Mouse (Mus musculus) left cerebral cortex, adult 18-20 months (tissue): ENCODE measurements around the gene Ranbp3. TPM values are rescaled to one million over a fixed set of nuclear protein-coding genes. Genes with fewer than 3 reads are reported as not detected.

ENCODE experiments used
- total RNA-seq, 2 experiments: library from RNA; stranded (reverse); gene quantifications; 2 replicates each; pipeline ENCODE4 v1.2.3; 2021

Ranbp3 gene
- total RNA-seq, 2 experiments from 2014 or later: 89.7 to 91.2 TPM

Other genes starting within 250 kb of the Ranbp3 start
- 100 to 1,000 TPM; 588 to 594 TPM for gene Ptprs, start 196.8 kb upstream of the Ranbp3 start, total RNA-seq
- not detected for gene Znrf4, start 160.9 kb upstream of the Ranbp3 start, total RNA-seq
- gene Gm20219, start 118.9 kb upstream of the Ranbp3 start, total RNA-seq: 1 to 10 TPM; 2.7 to 3.2 TPM
- gene Safb2, start 88.7 kb upstream of the Ranbp3 start, total RNA-seq: 100 to 1,000 TPM; 104 to 120 TPM
- 100 to 1,000 TPM; 158 to 159 TPM for gene Safb, start 88.5 kb upstream of the Ranbp3 start, total RNA-seq
- 100 to 1,000 TPM; 139 to 143 TPM for gene 2410015M20Rik, start 63.5 kb upstream of the Ranbp3 start, total RNA-seq
- 100 to 1,000 TPM; 405 to 414 TPM for gene Rpl36, start 59.9 kb upstream of the Ranbp3 start, total RNA-seq
- gene Lonp1, start 46.4 kb upstream of the Ranbp3 start, total RNA-seq: 10 to 100 TPM; 57.1 to 60.6 TPM
- gene Catsperd, start 45.2 kb upstream of the Ranbp3 start, total RNA-seq: under 1 TPM; 0.84 TPM
- gene Ndufa11, start 44.5 kb downstream of the Ranbp3 start, total RNA-seq: 100 to 1,000 TPM; 218 to 234 TPM
- gene Vmac, start 44.7 kb downstream of the Ranbp3 start, total RNA-seq: 10 to 100 TPM in 1 of 2 experiments, 1 to 10 TPM in 1; 9.6 to 13.5 TPM
- gene Nrtn, start 84.2 kb downstream of the Ranbp3 start, total RNA-seq: 1 to 10 TPM; 3.4 to 4.7 TPM
- gene Dus3l, start 91.5 kb downstream of the Ranbp3 start, total RNA-seq: 10 to 100 TPM; 61.8 to 63.0 TPM
- gene Prr22, start 97.0 kb downstream of the Ranbp3 start, total RNA-seq: 1 to 10 TPM in 1 of 2 experiments, under 1 TPM in 1; 0.88 to 1.1 TPM
- gene Rfx2, start 157.7 kb downstream of the Ranbp3 start, total RNA-seq: 1 to 10 TPM; 2.6 to 2.7 TPM
- not detected for gene Acsbg2, start 201.2 kb downstream of the Ranbp3 start, total RNA-seq
- gene 1700061G19Rik, start 202.2 kb downstream of the Ranbp3 start, total RNA-seq: under 1 TPM; 0.14 to 0.40 TPM